Mouse (Mus musculus): ENCODE measurements around the gene Prpsap1. TPM values are rescaled to one million over a fixed set of nuclear protein-coding genes. Genes with fewer than 3 reads are reported as not detected.

The Prpsap1 gene
- total and polyA plus RNA-seq, 3 experiments = 79.8 to 114 (median 114) TPM

DNA sequence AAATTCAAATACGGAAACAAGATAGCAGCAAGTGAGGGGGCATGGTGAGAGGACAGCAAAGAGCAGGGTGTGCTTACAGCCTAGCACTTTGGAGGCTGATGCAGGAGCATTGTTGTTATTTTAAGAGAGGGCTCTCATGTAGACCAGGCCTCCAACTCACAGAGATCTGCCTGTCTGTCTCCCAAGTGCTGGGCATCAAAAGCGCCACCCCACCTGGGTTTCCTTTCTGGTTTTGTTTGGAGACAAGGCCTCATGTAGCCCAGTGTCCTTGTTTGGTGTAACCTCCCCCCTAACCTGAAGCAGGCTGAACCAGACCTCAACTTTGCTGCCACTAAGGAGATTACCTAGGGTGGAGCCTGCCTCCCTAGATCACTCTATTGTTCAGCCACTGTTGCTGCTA is 71.4 kb downstream of the Prpsap1 start:
- in situ Hi-C loops (cut with MboI; ENCODE audit: low pct_ligation_motif_present, low pct_unique_long_range_greater_than_20kb, low sequenced_read_pairs) = loop anchor here (25.0 kb wide), 1 partner anchor 785 kb away; the partner anchor contains the start of gene Slc25a19
- dilution Hi-C loops (cut with MboI; ENCODE audit: extremely low pct_ligation_motif_present, extremely low pct_unique_long_range_greater_than_20kb, low sequenced_read_pairs) = no loop called here
- no peak for DNase-seq (ENCODE audit: extremely low read depth)
- peak overlapping the region; percentile 72 for H3K9ac ChIP-seq (ENCODE audit: insufficient read depth, low read depth)
- TF ChIP-seq CHD1 (IDR thresholded peaks at IDR 0.05; ENCODE audit: low read depth, low read length) (peak; percentile 65; the same call in 1 of the 2 replicates), E2F4 (IDR thresholded peaks at IDR 0.05; ENCODE audit: insufficient replicate concordance, low read depth, low read length) (no peak), UBTF (IDR thresholded peaks at IDR 0.05; ENCODE audit: low read depth, low read length) (no peak), TBP (conservative IDR thresholded peaks at IDR 0.05; ENCODE audit: low read depth, low read length) (no peak), ZMIZ1 (IDR thresholded peaks at IDR 0.05; ENCODE audit: low read depth, low read length) (0 out of 2 replicates have a peak, but pooled peaks have one; percentile 34), SIN3A (IDR thresholded peaks at IDR 0.05; ENCODE audit: low read length) (0 out of 2 replicates have a peak, but pooled peaks have one; percentile 38), EP300 (IDR thresholded peaks at IDR 0.05; ENCODE audit: low read length) (no peak), MYC (IDR thresholded peaks at IDR 0.05; ENCODE audit: low read depth, low read length) (no peak), MXI1 (IDR thresholded peaks at IDR 0.05; ENCODE audit: low read depth, low read length) (peak; percentile 24; the same call in 1 of the 2 replicates), NELFE (IDR thresholded peaks at IDR 0.05; ENCODE audit: low read depth, low read length) (peak; percentile 17; the same call in 1 of the 2 replicates), KAT2A (IDR thresholded peaks at IDR 0.05; ENCODE audit: insufficient replicate concordance, low read length) (no peak), ELF1 (IDR thresholded peaks at IDR 0.05; ENCODE audit: low read depth, low read length) (no peak), USF1 (IDR thresholded peaks at IDR 0.05; ENCODE audit: low read depth, low read length) (no peak), TCF12 (IDR thresholded peaks at IDR 0.05; ENCODE audit: low read depth, low read length) (0 out of 2 replicates have a peak, but pooled peaks have one; percentile 18), RCOR1 (conservative IDR thresholded peaks at IDR 0.05; ENCODE audit: low read depth, low read length) (peak; percentile 63; the same call in 1 of the 2 replicates), BHLHE40 (IDR thresholded peaks at IDR 0.05; ENCODE audit: low read depth, low read length) (no peak), MEF2A (IDR thresholded peaks at IDR 0.05; ENCODE audit: borderline replicate concordance, low read depth, low read length) (peak; percentile 12; the same call in 1 of the 2 replicates), IRF4 (IDR thresholded peaks at IDR 0.05; ENCODE audit: low read depth, low read length) (0 out of 2 replicates have a peak, but pooled peaks have one; percentile 11), MAX (IDR thresholded peaks at IDR 0.05; ENCODE audit: low read length) (0 out of 2 replicates have a peak, but pooled peaks have one; percentile 47)
- H3K4me2 ChIP-seq (ENCODE audit: insufficient read depth, low read depth, poor library complexity, severe bottlenecking) = peak overlapping the region; percentile 19
- H3K9me3 ChIP-seq (replicated peaks; ENCODE audit: low read length) = no peaks in the 10 kb centered on the region
- no peaks in the 10 kb centered on the region for H3K27me3 ChIP-seq (replicated peaks)
- H3K4me3 ChIP-seq (replicated peaks in 1 of 3; ENCODE audit: low read depth in 2 of 3, low read length in 2 of 3, poor library complexity in 1 of 3) = peak overlapping the region in 1 of 3 experiments; percentile 44
- H3K4me1 ChIP-seq (ENCODE audit: control insufficient read depth in 1 of 2, insufficient read depth in 2 of 2) = peaks cover 33 to 87% of the 10 kb centered on the region in 2 experiments
- H3K36me3 ChIP-seq (replicated peaks in 1 of 2; ENCODE audit: control insufficient read depth in 1 of 2, insufficient read depth in 1 of 2, low read length in 1 of 2) = peaks cover 0 to 3% of the 10 kb centered on the region in 2 experiments
- H3K79me2 ChIP-seq (replicated peaks; ENCODE audit: control insufficient read depth, extremely low read depth, insufficient read depth, poor library complexity, severe bottlenecking) = peaks cover 22% of the 10 kb centered on the region
- H3K27ac ChIP-seq (ENCODE audit: insufficient read depth, low read depth) = peak overlapping the region; percentile 97

- DNase-seq (ENCODE audit: extremely low read depth) = no peak
- in situ Hi-C loops (cut with MboI; ENCODE audit: low pct_ligation_motif_present, low pct_unique_long_range_greater_than_20kb, low sequenced_read_pairs) = loop anchor here (25.0 kb wide), 1 partner anchor 784 kb away; the partner anchor contains the start of gene Slc25a19
- Histone ChIP-seq H3K79me2 (replicated peaks; ENCODE audit: control insufficient read depth, extremely low read depth, insufficient read depth, poor library complexity, severe bottlenecking) (peaks cover 26% of the 10 kb centered on the region), H3K4me3 (replicated peaks in 1 of 3; ENCODE audit: low read depth in 2 of 3, low read length in 2 of 3, poor library complexity in 1 of 3) (peak overlapping the region in 1 of 3 experiments; percentile 32), H3K9me3 (replicated peaks; ENCODE audit: low read length) (no peaks in the 10 kb centered on the region), H3K9ac (ENCODE audit: insufficient read depth, low read depth) (peak overlapping the region; percentile 4), H3K27me3 (replicated peaks) (no peaks in the 10 kb centered on the region), H3K27ac (ENCODE audit: insufficient read depth, low read depth) (peak overlapping the region; percentile 64), H3K4me2 (ENCODE audit: insufficient read depth, low read depth, poor library complexity, severe bottlenecking) (peak overlapping the region; percentile 40), H3K36me3 (replicated peaks in 1 of 2; ENCODE audit: control insufficient read depth in 1 of 2, insufficient read depth in 1 of 2, low read length in 1 of 2) (peaks cover 0 to 3% of the 10 kb centered on the region in 2 experiments), H3K4me1 (ENCODE audit: control insufficient read depth in 1 of 2, insufficient read depth in 2 of 2) (peaks cover 43 to 92% of the 10 kb centered on the region in 2 experiments)
- dilution Hi-C loops (cut with MboI; ENCODE audit: extremely low pct_ligation_motif_present, extremely low pct_unique_long_range_greater_than_20kb, low sequenced_read_pairs) = no loop called here
- TF ChIP-seq CHD2 (IDR thresholded peaks at IDR 0.05; ENCODE audit: low read length) (peak; percentile 52; the same call in 1 of the 2 replicates), ELF1 (IDR thresholded peaks at IDR 0.05; ENCODE audit: low read depth, low read length) (peak; percentile 55), ZMIZ1 (IDR thresholded peaks at IDR 0.05; ENCODE audit: low read depth, low read length) (no peak; the same call in 1 of the 2 replicates), RAD21 (IDR thresholded peaks at IDR 0.05; ENCODE audit: low read depth, low read length) (no peak), EP300 (IDR thresholded peaks at IDR 0.05; ENCODE audit: low read length) (peak; percentile 45), CHD1 (IDR thresholded peaks at IDR 0.05; ENCODE audit: low read depth, low read length) (no peak), MYC (IDR thresholded peaks at IDR 0.05; ENCODE audit: low read depth, low read length) (0 out of 2 replicates have a peak, but pooled peaks have one; percentile 67), MEF2A (IDR thresholded peaks at IDR 0.05; ENCODE audit: borderline replicate concordance, low read depth, low read length) (no peak), NELFE (IDR thresholded peaks at IDR 0.05; ENCODE audit: low read depth, low read length) (0 out of 2 replicates have a peak, but pooled peaks have one; percentile 11), MXI1 (IDR thresholded peaks at IDR 0.05; ENCODE audit: low read depth, low read length) (0 out of 2 replicates have a peak, but pooled peaks have one; percentile 33), TCF12 (IDR thresholded peaks at IDR 0.05; ENCODE audit: low read depth, low read length) (0 out of 2 replicates have a peak, but pooled peaks have one; percentile 12), IRF4 (IDR thresholded peaks at IDR 0.05; ENCODE audit: low read depth, low read length) (peak; percentile 62), UBTF (IDR thresholded peaks at IDR 0.05; ENCODE audit: low read depth, low read length) (no peak), SIN3A (IDR thresholded peaks at IDR 0.05; ENCODE audit: low read length) (no peak; the same call in 1 of the 2 replicates), MAX (IDR thresholded peaks at IDR 0.05; ENCODE audit: low read length) (peak; percentile 39; the same call in 1 of the 2 replicates), MAFK (IDR thresholded peaks at IDR 0.05; ENCODE audit: insufficient replicate concordance, low read length) (no peak), BHLHE40 (IDR thresholded peaks at IDR 0.05; ENCODE audit: low read depth, low read length) (peak; percentile 41; the same call in 1 of the 2 replicates), ETS1 (conservative IDR thresholded peaks at IDR 0.05; ENCODE audit: low read depth, low read length) (0 out of 2 replicates have a peak, but pooled peaks have one; percentile 11), RCOR1 (conservative IDR thresholded peaks at IDR 0.05; ENCODE audit: low read depth, low read length) (no peak), ZC3H11A (IDR thresholded peaks at IDR 0.05; ENCODE audit: low read depth, low read length) (no peak), USF2 (conservative IDR thresholded peaks at IDR 0.05; ENCODE audit: low read depth, low read length) (no peak), SMC3 (IDR thresholded peaks at IDR 0.05; ENCODE audit: low read depth, low read length) (no peak)
Measured at GRCm38 (mm10) chr11:116421102-116421501, 72.9 kb downstream of the Prpsap1 start.

All from CH12.LX (cell line).